Mouse (Mus musculus) ovary, postnatal 10 days (tissue): ENCODE data around the gene Barx1.

ENCODE experiments used
- DNase-seq: peaks from one replicate; pipeline ENCODE4 v3.0.0; 2022; ENCODE audit warnings: low spot score

The Barx1 gene

GRCm38 (mm10) chr13:48662431-48663143, at the start of gene Barx1:
Barx1 (plus strand) TSS chr13:48662998.
- DNase-seq, result no peak

DNA sequence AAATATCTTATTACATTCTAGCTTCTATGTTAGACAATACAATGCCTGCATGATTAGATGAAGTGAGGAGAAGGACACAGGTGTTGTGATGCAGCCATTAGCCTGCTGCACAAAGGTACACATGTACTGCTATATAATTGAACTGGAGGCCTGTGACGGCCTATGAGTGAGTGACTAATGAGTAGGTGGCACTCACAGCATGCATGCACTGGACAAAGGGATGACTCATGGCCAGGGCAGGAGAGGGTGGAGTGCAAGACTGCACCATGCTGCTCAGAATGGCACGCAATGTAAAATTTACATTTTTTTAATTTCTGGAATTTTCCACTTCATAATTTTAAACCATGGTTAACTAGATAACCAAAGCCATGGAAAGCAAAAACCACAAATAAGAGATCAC, 48.3 kb upstream of the Barx1 start:
- DNase-seq, result no peak

DNA sequence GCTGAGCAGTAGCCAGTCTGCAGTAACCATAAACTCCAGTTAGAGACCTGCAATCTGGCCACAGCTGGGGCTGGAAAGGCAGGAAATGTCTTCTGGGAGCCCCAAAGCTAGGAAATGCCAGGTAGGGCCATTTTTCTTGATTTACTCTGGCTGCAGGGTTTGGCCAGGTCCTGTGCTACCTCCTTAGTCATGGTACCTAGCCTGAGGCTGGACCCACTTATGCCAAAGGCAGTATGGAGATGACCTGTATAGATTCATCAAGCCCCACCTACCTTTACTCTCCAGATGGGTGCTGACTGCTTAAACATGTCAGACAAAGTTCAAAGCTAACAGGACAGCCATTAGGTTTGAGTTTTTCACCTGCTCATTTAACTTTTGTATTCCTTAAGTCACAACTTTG, 45.0 kb upstream of the Barx1 start:
- DNase-seq, result no peak

- no peak for DNase-seq
Observed at GRCm38 (mm10) chr13:48618890-48619289, 43.9 kb upstream of the Barx1 start.

- no peak for DNase-seq
Observed at GRCm38 (mm10) chr13:48624968-48625398, 37.8 kb upstream of the Barx1 start.

DNA sequence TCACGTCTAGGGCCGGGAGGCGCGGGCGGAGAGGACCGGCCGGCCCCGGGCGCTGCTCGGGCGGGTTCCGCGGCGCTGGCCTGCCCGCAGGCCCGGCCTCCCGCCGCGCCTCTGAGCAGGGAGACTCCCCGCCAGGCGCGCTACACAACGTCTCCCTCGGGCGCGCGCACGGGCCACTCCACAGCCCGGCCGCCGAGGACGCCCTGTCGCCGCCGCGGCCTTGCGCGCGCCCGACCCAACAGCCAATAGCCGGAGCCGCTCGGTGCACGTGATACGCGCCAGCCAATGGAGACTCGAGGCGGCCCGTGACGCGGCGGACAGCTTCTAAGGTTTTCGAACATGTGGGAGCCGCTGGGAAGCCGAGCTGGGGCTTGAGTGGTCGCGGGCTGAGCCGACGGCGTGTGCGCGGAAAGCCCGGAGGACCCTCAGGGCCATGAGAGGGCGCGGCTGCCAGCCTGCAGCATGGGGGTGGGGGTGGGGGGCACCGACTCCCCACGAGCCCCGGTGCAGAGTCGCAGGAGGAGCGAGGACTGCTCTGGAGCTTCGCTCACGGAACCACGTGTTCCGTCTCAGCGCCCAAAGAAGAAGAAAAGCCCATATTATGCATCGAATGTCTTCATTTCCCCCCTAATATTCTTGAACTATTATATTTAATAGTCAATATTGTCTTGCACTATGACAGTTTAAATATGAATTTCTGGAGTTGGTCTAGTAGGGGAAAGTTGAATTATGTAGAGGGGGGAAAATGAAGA, 37.2 kb upstream of the Barx1 start, which contains the start of gene Ptpdc1:
TSS of gene Ptpdc1 (minus strand) at position 232 of the 752 bp plus-strand sequence.
- DNase-seq, result peak; percentile 97

GRCm38 (mm10) chr13:48631691-48632090, 31.1 kb upstream of the Barx1 start:
- DNase-seq, result no peak

GRCm38 (mm10) chr13:48637706-48638105, 25.1 kb upstream of the Barx1 start:
- DNase-seq, result no peak

GRCm38 (mm10) chr13:48639570-48639969, 23.2 kb upstream of the Barx1 start:
- DNase-seq, result no peak

- DNase-seq, result no peak
Observed at GRCm38 (mm10) chr13:48643072-48643471, 19.7 kb upstream of the Barx1 start.

GRCm38 (mm10) chr13:48643991-48644390, 18.8 kb upstream of the Barx1 start:
- no peak for DNase-seq

DNA sequence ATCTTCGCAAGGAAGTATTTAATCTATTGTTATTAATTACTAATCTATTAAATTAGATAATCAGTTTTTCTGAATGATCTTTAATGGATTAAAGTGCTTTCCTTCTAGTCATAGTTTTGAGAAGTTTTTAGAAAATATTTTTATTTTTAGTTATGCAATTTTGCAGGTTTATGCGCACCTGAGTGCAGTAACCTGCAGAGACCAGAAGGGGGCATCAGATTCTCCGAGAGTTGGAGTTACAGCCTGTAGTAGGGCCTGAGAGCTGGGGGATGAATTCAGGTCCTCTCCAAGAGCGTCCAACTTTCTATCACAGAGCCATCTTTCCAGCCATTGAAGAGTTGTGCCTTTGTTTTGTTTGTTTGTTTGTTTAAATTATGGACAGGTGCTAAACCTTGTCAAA, 16.1 kb upstream of the Barx1 start:
- DNase-seq, result no peak

DNA sequence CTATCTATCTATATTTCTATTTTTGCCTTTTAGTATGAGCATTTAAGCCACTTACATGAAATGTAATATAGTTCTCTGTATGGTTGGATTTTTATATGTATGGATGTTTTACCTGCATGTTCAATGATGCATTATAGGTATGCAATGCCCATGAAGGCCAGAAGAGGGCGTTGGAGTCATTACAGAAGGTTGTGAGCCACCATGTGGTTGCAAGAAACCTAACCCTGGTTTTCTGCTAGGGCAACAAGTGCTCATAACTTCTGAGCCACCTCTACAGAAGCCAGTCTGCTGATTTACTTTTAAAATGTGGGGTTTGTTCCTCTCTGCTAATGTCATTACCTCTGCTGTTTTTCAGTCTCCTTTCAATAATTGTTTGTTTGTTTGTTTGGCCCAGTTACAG, 12.2 kb upstream of the Barx1 start:
- DNase-seq, result no peak

GRCm38 (mm10) chr13:48651132-48652065, 11.4 kb upstream of the Barx1 start:
- DNase-seq, result no peak

DNA sequence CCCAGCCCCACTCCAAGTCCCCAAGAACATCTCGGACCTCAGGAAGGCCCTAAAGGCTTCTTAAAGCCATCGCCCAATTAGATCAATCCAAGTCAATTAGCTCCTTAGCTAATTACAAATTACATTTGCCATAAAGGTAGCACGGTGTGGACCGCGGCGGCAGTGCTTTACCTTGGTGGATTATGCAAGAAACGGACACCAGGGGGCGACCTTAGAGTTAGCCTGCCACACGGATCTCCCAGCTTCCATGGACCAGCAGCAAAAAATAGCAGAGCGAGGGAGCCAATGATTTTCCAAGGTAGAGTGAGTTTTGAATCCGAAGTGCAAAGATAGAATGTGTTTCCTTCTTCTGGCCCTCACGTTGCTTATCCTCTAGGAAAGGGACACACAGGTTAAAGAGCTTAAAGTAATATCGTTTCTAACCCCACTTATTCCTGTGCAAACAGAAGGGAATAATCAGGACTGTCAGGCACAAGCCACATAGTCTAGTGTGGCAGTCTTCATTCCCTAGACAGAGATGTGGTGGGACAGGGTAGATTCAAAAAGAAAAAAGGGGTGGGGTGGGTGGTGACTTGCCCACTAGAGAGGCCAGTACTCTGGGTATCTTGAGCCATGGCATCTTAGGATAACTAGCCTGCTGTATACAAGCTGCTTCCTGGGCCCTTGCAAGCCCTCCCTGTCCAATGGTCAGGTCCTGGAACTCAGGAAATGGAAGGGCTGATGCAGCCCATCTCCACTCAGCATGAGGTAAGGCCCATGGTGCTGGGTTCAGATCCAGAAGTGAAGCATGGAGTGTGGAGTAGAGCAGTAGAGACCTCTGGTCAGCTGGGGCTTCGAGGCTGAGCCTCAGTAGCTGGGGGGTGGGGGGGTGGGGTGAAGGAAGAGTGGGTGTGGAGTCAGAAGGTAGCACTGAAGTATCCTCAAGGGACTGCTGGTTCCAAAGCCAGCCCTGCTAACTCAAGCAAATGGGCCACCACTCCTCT, 8.7 kb upstream of the Barx1 start:
- DNase-seq, result no peak

DNA sequence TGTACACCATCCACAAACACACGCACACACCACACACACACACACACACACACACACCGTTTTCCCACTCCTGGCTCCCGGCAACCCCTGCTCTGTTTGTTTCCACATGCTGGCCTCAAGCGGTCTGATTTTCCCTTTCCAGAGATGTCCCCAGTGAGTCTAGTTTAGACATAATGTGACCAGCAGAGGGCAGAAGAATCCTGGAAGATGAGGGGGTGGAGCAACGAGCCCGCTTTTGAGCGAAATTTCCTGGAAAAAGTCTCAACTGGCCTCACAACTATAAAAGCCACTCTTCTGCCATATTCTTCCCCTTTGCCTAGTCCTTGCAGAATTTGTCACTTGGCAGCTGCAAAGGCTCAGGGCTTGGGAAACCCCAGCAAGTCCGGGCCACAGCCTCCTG, 7.2 kb upstream of the Barx1 start:
- DNase-seq, result no peak

DNA sequence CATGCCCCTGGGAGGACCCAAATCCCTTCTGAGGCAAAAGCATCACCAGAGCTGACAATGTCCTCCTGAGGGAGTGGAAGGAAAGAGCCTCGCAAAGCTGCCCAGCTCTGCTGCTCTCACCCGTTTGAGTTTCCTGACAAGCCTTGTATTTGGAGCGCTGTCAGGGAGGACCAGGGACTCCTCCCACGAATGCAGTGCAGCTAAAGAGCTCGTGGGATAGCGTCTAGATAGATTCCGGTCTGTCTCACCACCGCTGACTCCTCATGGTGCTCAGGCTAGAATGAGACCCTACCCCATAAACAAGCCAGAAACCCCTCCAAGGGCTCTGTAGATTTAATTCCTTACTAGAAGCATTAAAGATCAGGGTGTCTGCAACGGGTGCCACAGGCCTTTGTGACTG, 5.0 kb upstream of the Barx1 start:
- no peak for DNase-seq

- DNase-seq, result no peak
Observed at GRCm38 (mm10) chr13:48658588-48659253, 4.1 kb upstream of the Barx1 start.

DNA sequence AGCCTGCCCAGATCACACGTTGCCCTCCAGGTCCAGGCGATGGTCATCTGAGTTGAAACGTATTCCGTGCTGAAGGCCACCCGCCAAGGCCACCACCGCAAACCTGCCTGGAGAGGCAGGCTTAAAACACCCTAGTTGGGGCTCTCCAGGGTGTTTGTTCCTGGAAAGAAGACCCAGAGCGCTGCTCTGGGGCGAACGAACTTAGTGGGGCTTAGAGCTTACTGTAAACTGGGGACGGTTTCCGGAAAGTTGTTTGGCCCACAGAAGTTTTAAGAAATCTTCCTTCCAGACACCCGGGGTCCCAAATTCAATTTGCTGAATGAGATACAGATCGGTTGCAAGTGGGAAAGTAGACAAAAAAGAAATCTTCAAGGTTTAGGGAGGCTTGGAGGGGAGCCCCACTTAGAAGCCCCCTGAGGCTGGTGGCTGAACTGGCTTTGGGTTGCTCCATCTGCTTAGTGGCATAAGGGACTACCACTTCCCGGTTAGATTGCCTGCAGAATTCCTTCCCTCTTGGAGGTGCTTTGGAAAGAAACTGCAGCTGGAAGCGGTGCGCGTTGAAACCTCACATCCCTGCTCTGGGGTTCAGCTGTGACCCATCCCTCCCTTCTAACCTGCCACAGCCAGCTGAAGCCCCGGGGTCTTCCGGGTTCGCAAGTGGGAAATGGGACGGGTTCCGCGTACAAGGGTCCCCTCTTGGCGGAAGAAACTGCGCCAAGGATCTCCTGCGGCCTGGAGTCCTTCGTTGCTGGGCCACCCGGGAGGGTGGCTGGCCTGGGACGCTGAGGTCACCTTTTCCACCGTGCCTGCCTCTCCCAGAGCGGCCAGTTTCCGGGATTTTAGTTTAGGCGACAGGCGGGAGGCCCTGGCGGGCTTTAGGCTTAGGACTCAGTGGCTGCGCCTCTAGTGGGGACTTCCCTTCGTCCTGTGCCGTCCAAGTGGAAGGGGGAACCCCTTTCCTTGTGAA, 3.3 kb upstream of the Barx1 start:
- no peak for DNase-seq
